Mouse (Mus musculus) cortical plate, adult 2 months (tissue): ENCODE measurements at regions not wholly inside any gene's neighbourhood (a gene's known extent, or its start where the extent isn't known, plus 50 kb on each side); places are given as distances from the start of the nearest gene placed in this dataset.

ENCODE experiments used
- H3K27ac ChIP-seq: fragments of 200-500 bp; 2 replicates; pipeline ENCODE4 v1.5.1; 2012; ENCODE audit warnings: low read length, control low read depth, inconsistent platforms; ENCODE audit not compliant: insufficient read depth
- H3K4me1 ChIP-seq: fragments of 200-500 bp; 2 replicates; pipeline ENCODE4 v1.6.1; 2011; ENCODE audit warnings: low read length; ENCODE audit not compliant: control insufficient read depth, insufficient read depth
- H3K4me3 ChIP-seq: fragments of 200-500 bp; 2 replicates; pipeline ENCODE4 v1.5.1; 2011; ENCODE audit warnings: mild to moderate bottlenecking, low read length, control low read depth; ENCODE audit not compliant: insufficient read depth
- CTCF ChIP-seq: fragments of 200-500 bp; IDR thresholded peaks from 2 replicates; pipeline ENCODE4 v1.5.1; 2011; ENCODE audit warnings: mild to moderate bottlenecking, control low read depth, low read length; ENCODE audit not compliant: insufficient read depth; ENCODE audit errors: extremely low read depth
- POLR2A ChIP-seq: fragments of 200-500 bp; IDR thresholded peaks from 2 replicates; pipeline ENCODE4 v1.6.1; 2011; ENCODE audit warnings: mild to moderate bottlenecking, low read length, control low read depth; ENCODE audit not compliant: insufficient read depth; ENCODE audit errors: extremely low read depth

GRCm38 (mm10) chr3:21633600-21634221, 442.7 kb upstream of the Tbl1xr1 start:
- Histone ChIP-seq H3K4me1 (peaks cover 3% of the 10 kb centered on the region), H3K4me3 (no peak overlapping the region), H3K27ac (no peak overlapping the region)
- TF ChIP-seq POLR2A (no peak), CTCF (no peak)

GRCm38 (mm10) chr3:21634675-21635204, 441.7 kb upstream of the Tbl1xr1 start:
- Histone ChIP-seq H3K4me1 (peaks cover 7% of the 10 kb centered on the region), H3K27ac (no peak overlapping the region), H3K4me3 (no peak overlapping the region)
- TF ChIP-seq POLR2A: no peak
- TF ChIP-seq CTCF: no peak

- H3K4me1 ChIP-seq: peaks cover 5% of the 10 kb centered on the region
- TF ChIP-seq CTCF (no peak), POLR2A (no peak)
- H3K27ac ChIP-seq: no peak overlapping the region
- no peak overlapping the region for H3K4me3 ChIP-seq
Measured at GRCm38 (mm10) chr3:21638886-21639285, 437.6 kb upstream of the Tbl1xr1 start.

GRCm38 (mm10) chr3:21639576-21639975, 436.9 kb upstream of the Tbl1xr1 start:
- no peak for TF ChIP-seq CTCF
- no peak for TF ChIP-seq POLR2A
- Histone ChIP-seq H3K27ac (no peak overlapping the region), H3K4me1 (peaks cover 5% of the 10 kb centered on the region), H3K4me3 (no peak overlapping the region)

- Histone ChIP-seq H3K4me3 (no peak overlapping the region), H3K27ac (no peak overlapping the region), H3K4me1 (peaks cover 2% of the 10 kb centered on the region; the same call in 1 of the 2 replicates)
- no peak for TF ChIP-seq CTCF
- no peak for TF ChIP-seq POLR2A
Measured at GRCm38 (mm10) chr3:21644086-21644485, 432.4 kb upstream of the Tbl1xr1 start.

- TF ChIP-seq CTCF (no peak), POLR2A (no peak)
- Histone ChIP-seq H3K4me3 (no peak overlapping the region), H3K27ac (peak overlapping the region; percentile 77; the same call in 1 of the 2 replicates), H3K4me1 (peaks cover 1% of the 10 kb centered on the region; the same call in 1 of the 2 replicates)
Measured at GRCm38 (mm10) chr3:21645268-21645667, 431.2 kb upstream of the Tbl1xr1 start.

- H3K4me1 ChIP-seq: peaks cover 1% of the 10 kb centered on the region; the same call in 1 of the 2 replicates
- H3K27ac ChIP-seq: no peak overlapping the region
- no peak overlapping the region for H3K4me3 ChIP-seq
- TF ChIP-seq CTCF: no peak
- no peak for TF ChIP-seq POLR2A
Measured at GRCm38 (mm10) chr3:21649885-21650469, 426.5 kb upstream of the Tbl1xr1 start.

GRCm38 (mm10) chr3:21655301-21655700, 421.2 kb upstream of the Tbl1xr1 start:
- no peak for TF ChIP-seq POLR2A
- TF ChIP-seq CTCF: no peak
- Histone ChIP-seq H3K4me3 (no peak overlapping the region), H3K27ac (no peak overlapping the region), H3K4me1 (no peaks in the 10 kb centered on the region)

- no peak for TF ChIP-seq POLR2A
- TF ChIP-seq CTCF: no peak
- no peak overlapping the region for H3K27ac ChIP-seq
- no peak overlapping the region for H3K4me3 ChIP-seq
- no peaks in the 10 kb centered on the region for H3K4me1 ChIP-seq
Measured at GRCm38 (mm10) chr3:21667349-21668143, 408.9 kb upstream of the Tbl1xr1 start.

GRCm38 (mm10) chr3:21671885-21672284, 404.6 kb upstream of the Tbl1xr1 start:
- TF ChIP-seq POLR2A (no peak), CTCF (no peak)
- no peaks in the 10 kb centered on the region for H3K4me1 ChIP-seq
- H3K4me3 ChIP-seq: no peak overlapping the region
- H3K27ac ChIP-seq: no peak overlapping the region
